Mouse (Mus musculus) MEL (cell line): ENCODE measurements at regions not wholly inside any gene's neighbourhood (a gene's known extent, or its start where the extent isn't known, plus 50 kb on each side); places are given as distances from the start of the nearest gene placed in this dataset.

Source experiments
- DNase-seq: peaks from one replicate; pipeline ENCODE4 v3.0.0; 2011; ENCODE audit warnings: low read depth, low spot score
- H3K27ac ChIP-seq: 2 replicates; pipeline ENCODE4 v1.5.1; 2012; ENCODE audit warnings: low read depth, mild to moderate bottlenecking, control low read depth, low read length, moderate library complexity; ENCODE audit not compliant: control insufficient read depth
- H3K27me3 ChIP-seq, 2 experiments: fragments of 150-350 bp in 1 of 2; sonication (generic) in 1 of 2; 2 replicates each; pipeline ENCODE4 v1.6.1; 2012; ENCODE audit warnings: low read length in 2 of 2, mild to moderate bottlenecking in 2 of 2, improper control_type of control experiment in 1 of 2, moderate library complexity in 1 of 2; ENCODE audit not compliant: insufficient read depth in 2 of 2, control insufficient read depth in 1 of 2
- H3K36me3 ChIP-seq, 2 experiments: 2 replicates each; pipeline ENCODE4 v1.6.1; 2012 to 2014; ENCODE audit warnings: low read length in 2 of 2, improper control_type of control experiment in 1 of 2, inconsistent platforms in 1 of 2, mild to moderate bottlenecking in 1 of 2; ENCODE audit not compliant: insufficient read depth in 2 of 2, control insufficient read depth in 1 of 2
- H3K4me1 ChIP-seq, 2 experiments: fragments of 150-350 bp in 1 of 2; sonication (generic) in 1 of 2; 2 replicates each; pipeline ENCODE4 v1.6.1; 2012; ENCODE audit warnings: low read length in 2 of 2, improper control_type of control experiment in 1 of 2, mild to moderate bottlenecking in 1 of 2; ENCODE audit not compliant: insufficient read depth in 2 of 2, control insufficient read depth in 1 of 2
- H3K4me3 ChIP-seq, 2 experiments: fragments of 150-350 bp in 1 of 2; sonication (generic) in 1 of 2; 2 replicates each; pipeline ENCODE4 v1.5.1; 2012; ENCODE audit warnings: low read depth in 2 of 2, low read length in 2 of 2, mild to moderate bottlenecking in 2 of 2, moderate library complexity in 2 of 2, control low read depth in 1 of 2, improper control_type of control experiment in 1 of 2; ENCODE audit not compliant: control insufficient read depth in 1 of 2, insufficient read depth in 1 of 2
- H3K79me2 ChIP-seq: 2 replicates; pipeline ENCODE4 v1.6.1; 2012; ENCODE audit warnings: mild to moderate bottlenecking, low read length, moderate library complexity; ENCODE audit not compliant: control insufficient read depth, poor library complexity, insufficient read depth
- H3K9ac ChIP-seq: 2 replicates; pipeline ENCODE4 v1.6.1; 2012; ENCODE audit warnings: low read depth, mild to moderate bottlenecking, control low read depth, low read length, moderate library complexity; ENCODE audit not compliant: control insufficient read depth, poor library complexity, severe bottlenecking
- H3K9me3 ChIP-seq: fragments of 150-350 bp; sonication (generic); replicated peaks from 2 replicates; pipeline ENCODE4 v1.6.1; 2012; ENCODE audit warnings: mild to moderate bottlenecking, low read length, improper control_type of control experiment, moderate library complexity; ENCODE audit not compliant: insufficient read depth
- CHD1 ChIP-seq: IDR thresholded peaks from 2 replicates; pipeline ENCODE4 v1.6.1; 2012; ENCODE audit warnings: low read depth, mild to moderate bottlenecking, inconsistent platforms, low read length, improper control_type of control experiment
- ELF1 ChIP-seq: IDR thresholded peaks from 2 replicates; pipeline ENCODE4 v1.6.1; 2014; ENCODE audit warnings: low read depth, mild to moderate bottlenecking, inconsistent platforms, low read length, improper control_type of control experiment, moderate library complexity
- EP300 ChIP-seq, 2 experiments: IDR thresholded peaks; 2 replicates each; pipeline ENCODE4 v1.6.1; 2011; ENCODE audit warnings: improper control_type of control experiment in 2 of 2, low read length in 2 of 2, low read depth in 1 of 2, mild to moderate bottlenecking in 1 of 2
- ETS1 ChIP-seq: IDR thresholded peaks from 2 replicates; pipeline ENCODE4 v1.6.1; 2012; ENCODE audit warnings: low read depth, mild to moderate bottlenecking, inconsistent platforms, low read length, improper control_type of control experiment, moderate library complexity
- GABPA ChIP-seq: IDR thresholded peaks from 2 replicates; pipeline ENCODE4 v1.6.1; 2012; ENCODE audit warnings: low read depth, mild to moderate bottlenecking, inconsistent platforms, low read length, improper control_type of control experiment, moderate library complexity
- GATA1 ChIP-seq: IDR thresholded peaks from 2 replicates; pipeline ENCODE4 v1.6.1; 2011; ENCODE audit warnings: low read depth, low read length, improper control_type of control experiment
- KAT2A ChIP-seq: conservative IDR thresholded peaks from 2 replicates; pipeline ENCODE4 v1.6.1; 2012; ENCODE audit warnings: low read depth, low read length, improper control_type of control experiment, inconsistent platforms
- MAX ChIP-seq: IDR thresholded peaks from 2 replicates; pipeline ENCODE4 v1.6.1; 2011; ENCODE audit warnings: low read length, improper control_type of control experiment
- MEF2A ChIP-seq: IDR thresholded peaks from 2 replicates; pipeline ENCODE4 v1.6.1; 2014; ENCODE audit warnings: low read depth, mild to moderate bottlenecking, inconsistent platforms, low read length, improper control_type of control experiment; ENCODE audit not compliant: poor library complexity, insufficient replicate concordance, severe bottlenecking; ENCODE audit errors: extremely low read depth
- NRF1 ChIP-seq: IDR thresholded peaks from 2 replicates; pipeline ENCODE4 v1.6.1; 2014; ENCODE audit warnings: low read depth, mild to moderate bottlenecking, inconsistent platforms, low read length, improper control_type of control experiment, moderate library complexity; ENCODE audit not compliant: poor library complexity, insufficient read depth, severe bottlenecking
- POLR2AphosphoS2 ChIP-seq: IDR thresholded peaks from 2 replicates; pipeline ENCODE4 v1.6.1; 2011; ENCODE audit warnings: low read length, improper control_type of control experiment
- POLR2AphosphoS5 ChIP-seq: IDR thresholded peaks from 2 replicates; pipeline ENCODE4 v1.6.1; 2012; ENCODE audit warnings: low read depth, borderline replicate concordance, mild to moderate bottlenecking, inconsistent platforms, low read length, moderate library complexity, mixed read lengths
- RCOR1 ChIP-seq: IDR thresholded peaks from 2 replicates; pipeline ENCODE4 v1.6.1; 2012; ENCODE audit warnings: low read depth, mild to moderate bottlenecking, inconsistent platforms, low read length, improper control_type of control experiment
- TCF12 ChIP-seq: IDR thresholded peaks from 2 replicates; pipeline ENCODE4 v1.6.1; 2014; ENCODE audit warnings: low read depth, mild to moderate bottlenecking, inconsistent platforms, low read length, improper control_type of control experiment, moderate library complexity
- UBTF ChIP-seq: IDR thresholded peaks from 2 replicates; pipeline ENCODE4 v1.6.1; 2012; ENCODE audit warnings: low read depth, mild to moderate bottlenecking, inconsistent platforms, low read length, improper control_type of control experiment, moderate library complexity, borderline replicate concordance; ENCODE audit not compliant: insufficient read depth
- USF1 ChIP-seq: IDR thresholded peaks from 2 replicates; pipeline ENCODE4 v1.6.1; 2014; ENCODE audit warnings: low read depth, mild to moderate bottlenecking, inconsistent platforms, low read length, improper control_type of control experiment, moderate library complexity
- USF2 ChIP-seq, 2 experiments: IDR thresholded peaks; 2 replicates each; pipeline ENCODE4 v1.6.1; 2011 to 2012; ENCODE audit warnings: improper control_type of control experiment in 2 of 2, low read length in 2 of 2, borderline replicate concordance in 1 of 2, inconsistent platforms in 1 of 2, low read depth in 1 of 2, mild to moderate bottlenecking in 1 of 2; ENCODE audit not compliant: insufficient read depth in 1 of 2
- ZNF384 ChIP-seq: IDR thresholded peaks from 2 replicates; pipeline ENCODE4 v1.6.1; 2012; ENCODE audit warnings: low read depth, mild to moderate bottlenecking, inconsistent platforms, low read length, improper control_type of control experiment

DNA sequence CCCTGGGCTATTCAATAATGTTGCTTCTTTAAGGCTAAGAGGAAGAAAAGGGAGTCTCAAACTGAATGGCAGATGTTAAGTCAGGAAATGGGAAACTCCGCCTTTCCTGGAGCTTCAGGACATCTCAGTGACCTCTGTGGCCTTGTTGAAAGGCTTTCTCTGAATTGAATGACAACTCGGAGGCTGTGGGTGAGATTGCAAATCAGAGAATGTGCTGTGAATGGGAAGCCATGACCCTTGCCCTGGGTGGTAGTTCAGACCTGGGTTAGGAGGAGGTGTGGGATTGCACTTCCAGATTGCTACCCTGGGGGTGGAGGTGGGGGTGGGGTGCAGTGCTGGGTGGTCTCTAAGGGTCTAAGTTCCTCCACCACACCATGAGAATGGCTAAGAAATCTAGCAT lies 213.8 kb upstream of the Rbms1 start:
- H3K36me3 ChIP-seq = no peaks in the 10 kb centered on the region
- no peaks in the 10 kb centered on the region for H3K27me3 ChIP-seq
- no peaks in the 10 kb centered on the region for H3K9me3 ChIP-seq
- no peak overlapping the region for H3K27ac ChIP-seq
- TF ChIP-seq MEF2A (no peak), UBTF (no peak), MAX (no peak), ELF1 (no peak), KAT2A (no peak), ETS1 (no peak)
- TF ChIP-seq, all 39 proteins: peak for 0
- Histone ChIP-seq H3K9ac (no peak overlapping the region), H3K4me3 (no peak overlapping the region), H3K79me2 (no peaks in the 10 kb centered on the region), H3K4me1 (no peaks in the 10 kb centered on the region)
- DNase-seq = no peak

DNA sequence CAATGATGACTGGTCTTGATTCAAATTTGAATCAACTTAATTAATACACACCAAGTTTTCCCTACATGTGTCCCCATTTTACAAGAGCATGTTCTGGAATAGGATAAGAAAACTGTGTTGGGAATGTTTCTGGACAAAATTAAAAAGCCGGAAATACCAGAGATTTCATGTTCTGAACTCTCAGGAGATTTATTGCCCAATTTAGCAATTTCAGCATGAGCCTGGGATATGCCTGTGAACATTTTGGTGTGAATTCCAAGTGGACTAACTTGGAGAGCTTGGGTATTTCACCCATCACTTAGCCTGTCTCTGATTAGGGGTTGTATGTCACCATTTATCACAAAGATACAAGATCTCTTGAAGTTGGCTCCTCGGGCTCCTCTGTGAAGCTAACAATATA lies 210.6 kb upstream of the Rbms1 start:
- Histone ChIP-seq H3K79me2 (no peaks in the 10 kb centered on the region), H3K4me3 (no peak overlapping the region), H3K9ac (no peak overlapping the region), H3K27ac (no peak overlapping the region), H3K36me3 (no peaks in the 10 kb centered on the region), H3K4me1 (no peaks in the 10 kb centered on the region), H3K9me3 (no peaks in the 10 kb centered on the region), H3K27me3 (no peaks in the 10 kb centered on the region)
- no peak for DNase-seq
- TF ChIP-seq EP300 (IDR thresholded peaks at IDR 0.05; ENCODE audit: low read depth in 1 of 2, low read length in 2 of 2) (no peak), USF1 (no peak)

DNA sequence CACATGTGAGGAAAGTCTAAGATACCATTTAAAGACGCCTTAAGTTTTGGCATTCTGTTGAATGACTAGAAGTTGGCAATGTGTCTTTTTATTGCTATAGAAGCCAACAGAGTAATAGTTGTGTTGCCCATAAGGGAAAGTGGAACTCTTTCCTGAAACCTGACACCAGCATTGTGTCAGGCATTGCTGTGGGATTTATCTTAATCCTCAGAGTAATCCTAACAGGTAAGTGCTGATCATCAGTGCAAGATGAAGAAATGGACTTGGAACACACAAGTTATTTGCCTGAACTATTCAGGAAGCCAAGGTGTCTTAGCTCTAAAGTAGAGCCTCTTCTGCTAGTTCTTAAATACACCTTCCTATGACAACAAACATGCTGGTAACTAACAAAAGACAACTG lies 198.3 kb upstream of the Rbms1 start:
- no peaks in the 10 kb centered on the region for H3K4me1 ChIP-seq
- no peaks in the 10 kb centered on the region for H3K27me3 ChIP-seq
- H3K4me3 ChIP-seq = no peak overlapping the region
- TF ChIP-seq KAT2A (no peak), GATA1 (no peak), USF2 (IDR thresholded peaks at IDR 0.05; ENCODE audit: borderline replicate concordance in 1 of 2, insufficient read depth in 1 of 2, low read depth in 1 of 2, low read length in 2 of 2) (no peak), ELF1 (no peak), NRF1 (no peak), POLR2AphosphoS2 (no peak), CHD1 (no peak), RCOR1 (no peak), POLR2AphosphoS5 (no peak), GABPA (no peak), TCF12 (no peak), ZNF384 (no peak)
- no peaks in the 10 kb centered on the region for H3K9me3 ChIP-seq
- H3K79me2 ChIP-seq = no peaks in the 10 kb centered on the region
- no peak overlapping the region for H3K27ac ChIP-seq
- no peak for DNase-seq
- no peak overlapping the region for H3K9ac ChIP-seq
- no peaks in the 10 kb centered on the region for H3K36me3 ChIP-seq
